Mouse (Mus musculus): ENCODE results near the gene Pspc1. TPM values are rescaled to one million over a fixed set of nuclear protein-coding genes. Genes with fewer than 3 reads are reported as not detected.
A peak's percentile ranks its signal among the peaks of the same experiment; 100 is the strongest.
"Not testable (repeated sequence)": the region's sequence is repeated elsewhere in the genome, so short reads cannot be mapped to it uniquely, and the experiment has no call there.

The Pspc1 gene
- total and polyA plus RNA-seq, 2 experiments from 2014 or later: 39.1 to 59.6 TPM

- H3K27me3 ChIP-seq (ENCODE audit: insufficient read depth, low read length): no peaks in the 10 kb centered on the region
- H3K36me3 ChIP-seq (ENCODE audit: insufficient read depth): peaks cover 4% of the 10 kb centered on the region
- TF ChIP-seq CTCF (IDR thresholded peaks at IDR 0.05; ENCODE audit: low read depth): no peak
- ATAC-seq: no peak
- peak overlapping the region; percentile 73 for H3K4me3 ChIP-seq (ENCODE audit: low read depth, low read length)
- peak overlapping the region; percentile 93 for H3K9ac ChIP-seq
- H3K27ac ChIP-seq (ENCODE audit: low read depth, low read length): peak overlapping the region; percentile 98; the same call in 1 of the 2 replicates
- 24% methylated on average over 11 of the region's 11 CpGs for WGBS
- DNase-seq: no peak
- peak overlapping the region; percentile 64 for H3K4me2 ChIP-seq (ENCODE audit: low read depth)
- peaks cover 19% of the 10 kb centered on the region; the same call in 1 of the 2 replicates for H3K4me1 ChIP-seq (ENCODE audit: insufficient read depth)
- H3K9me3 ChIP-seq (ENCODE audit: low read length): no peaks in the 10 kb centered on the region
These were observed 1.4 kb downstream of the Pspc1 start for GRCm38 (mm10) chr14:56776571-56777238.

- no peaks in the 10 kb centered on the region for H3K27me3 ChIP-seq (ENCODE audit: insufficient read depth, low read length)
- H3K9ac ChIP-seq: no peak overlapping the region
- peak overlapping the region; percentile 17; the same call in 1 of the 2 replicates for H3K4me3 ChIP-seq (ENCODE audit: low read depth, low read length)
- DNase-seq: no peak
- no peak for TF ChIP-seq CTCF (IDR thresholded peaks at IDR 0.05; ENCODE audit: low read depth)
- no peak overlapping the region for H3K27ac ChIP-seq (ENCODE audit: low read depth, low read length)
- H3K4me2 ChIP-seq (ENCODE audit: low read depth): peak overlapping the region; percentile 64
- ATAC-seq: no peak
- peaks cover 7% of the 10 kb centered on the region for H3K36me3 ChIP-seq (ENCODE audit: insufficient read depth)
- H3K4me1 ChIP-seq (ENCODE audit: insufficient read depth): peaks cover 19% of the 10 kb centered on the region; the same call in 1 of the 2 replicates
- 76% methylated on average over 4 of the region's 4 CpGs for WGBS
- no peaks in the 10 kb centered on the region for H3K9me3 ChIP-seq (ENCODE audit: low read length)
These were observed 2.7 kb downstream of the Pspc1 start for GRCm38 (mm10) chr14:56775416-56775815.

- not testable (repeated sequence) for H3K27me3 ChIP-seq (ENCODE audit: insufficient read depth, low read length); H3K4me1 ChIP-seq (ENCODE audit: insufficient read depth); DNase-seq; H3K4me2 ChIP-seq (ENCODE audit: low read depth); H3K27ac ChIP-seq (ENCODE audit: low read depth, low read length); H3K9me3 ChIP-seq (ENCODE audit: low read length); ATAC-seq; H3K9ac ChIP-seq; H3K4me3 ChIP-seq (ENCODE audit: low read depth, low read length)
- H3K36me3 ChIP-seq (ENCODE audit: insufficient read depth): peaks cover 19% of the 10 kb centered on the region
- WGBS: 100% methylated on average over 2 of the region's 2 CpGs
These were observed 11.7 kb downstream of the Pspc1 start for GRCm38 (mm10) chr14:56766438-56766837.

GRCm38 (mm10) chr14:56765117-56765516 is 13.0 kb downstream of the Pspc1 start:
- H3K27ac ChIP-seq (ENCODE audit: low read depth, low read length); H3K9me3 ChIP-seq (ENCODE audit: low read length); H3K9ac ChIP-seq; H3K4me2 ChIP-seq (ENCODE audit: low read depth); DNase-seq; H3K4me3 ChIP-seq (ENCODE audit: low read depth, low read length); ATAC-seq; H3K27me3 ChIP-seq (ENCODE audit: insufficient read depth, low read length); H3K4me1 ChIP-seq (ENCODE audit: insufficient read depth): not testable (repeated sequence)
- WGBS: 98% methylated on average over 2 of the region's 3 CpGs
- H3K36me3 ChIP-seq (ENCODE audit: insufficient read depth): peaks cover 28% of the 10 kb centered on the region

GRCm38 (mm10) chr14:56751282-56751681 is 26.8 kb downstream of the Pspc1 start:
- DNase-seq (no peak), ATAC-seq (no peak)
- Histone ChIP-seq H3K9ac (no peak overlapping the region), H3K4me2 (ENCODE audit: low read depth) (no peak overlapping the region), H3K36me3 (ENCODE audit: insufficient read depth) (peaks cover 32% of the 10 kb centered on the region), H3K27ac (ENCODE audit: low read depth, low read length) (no peak overlapping the region), H3K4me3 (ENCODE audit: low read depth, low read length) (no peak overlapping the region), H3K27me3 (ENCODE audit: insufficient read depth, low read length) (no peaks in the 10 kb centered on the region), H3K9me3 (ENCODE audit: low read length) (no peaks in the 10 kb centered on the region), H3K4me1 (ENCODE audit: insufficient read depth) (no peaks in the 10 kb centered on the region)
- TF ChIP-seq CTCF (IDR thresholded peaks at IDR 0.05; ENCODE audit: low read depth): no peak
- WGBS: 91% methylated on average over 4 of the region's 4 CpGs

- WGBS: 98% methylated on average over 1 of the region's 1 CpGs
- no peak overlapping the region for H3K4me2 ChIP-seq (ENCODE audit: low read depth)
- H3K27me3 ChIP-seq (ENCODE audit: insufficient read depth, low read length): no peaks in the 10 kb centered on the region
- no peak overlapping the region for H3K4me3 ChIP-seq (ENCODE audit: low read depth, low read length)
- H3K9ac ChIP-seq: no peak overlapping the region
- TF ChIP-seq CTCF (IDR thresholded peaks at IDR 0.05; ENCODE audit: low read depth): peak; percentile 24
- no peaks in the 10 kb centered on the region for H3K4me1 ChIP-seq (ENCODE audit: insufficient read depth)
- no peaks in the 10 kb centered on the region for H3K9me3 ChIP-seq (ENCODE audit: low read length)
- ATAC-seq: no peak
- no peak for DNase-seq
- no peak overlapping the region for H3K27ac ChIP-seq (ENCODE audit: low read depth, low read length)
- H3K36me3 ChIP-seq (ENCODE audit: insufficient read depth): no peaks in the 10 kb centered on the region
These were observed 37.9 kb downstream of the Pspc1 start for GRCm38 (mm10) chr14:56740175-56740574.

GRCm38 (mm10) chr14:56726493-56726892 is 51.6 kb downstream of the Pspc1 start:
- TF ChIP-seq CTCF (IDR thresholded peaks at IDR 0.05; ENCODE audit: low read depth): no peak
- ATAC-seq: no peak
- Histone ChIP-seq H3K4me1 (ENCODE audit: insufficient read depth) (no peaks in the 10 kb centered on the region), H3K27ac (ENCODE audit: low read depth, low read length) (no peak overlapping the region), H3K4me2 (ENCODE audit: low read depth) (no peak overlapping the region), H3K36me3 (ENCODE audit: insufficient read depth) (no peaks in the 10 kb centered on the region), H3K9ac (no peak overlapping the region), H3K4me3 (ENCODE audit: low read depth, low read length) (no peak overlapping the region), H3K9me3 (ENCODE audit: low read length) (no peaks in the 10 kb centered on the region), H3K27me3 (ENCODE audit: insufficient read depth, low read length) (no peaks in the 10 kb centered on the region)
- WGBS: 82% methylated on average over 1 of the region's 1 CpGs
- no peak for DNase-seq

Measured in forebrain, postnatal 0 days (tissue).